Mouse (Mus musculus): Measurements from ENCODE around the gene Nbeal2. TPM values are rescaled to one million over a fixed set of nuclear protein-coding genes. Genes with fewer than 3 reads are reported as not detected.
A peak's percentile ranks its signal among the peaks of the same experiment; 100 is the strongest.

Nbeal2 gene
- polyA plus RNA-seq, 1 experiment: 28.1 TPM

DNA sequence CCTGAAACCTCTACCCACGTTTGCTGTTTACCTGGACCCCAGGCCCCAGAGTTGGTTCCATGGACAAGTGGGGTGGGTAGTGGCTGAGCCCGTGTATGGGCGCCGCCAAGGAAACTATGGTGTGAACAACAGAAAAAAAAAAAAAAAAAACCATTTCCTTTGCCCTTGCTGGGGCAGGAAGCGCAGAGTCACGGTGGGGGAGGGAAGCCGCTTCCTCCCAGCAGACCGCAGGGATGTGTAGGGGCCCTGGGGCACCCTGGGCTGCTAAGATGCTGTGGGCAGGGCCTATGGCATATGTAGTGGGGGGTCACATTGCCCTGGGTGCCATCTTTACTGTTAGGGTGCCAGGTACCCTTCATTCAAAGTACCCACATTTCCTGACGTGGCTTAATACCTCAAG, 8.7 kb downstream of the Nbeal2 start:
- WGBS: 87% methylated on average over 9 of the region's 9 CpGs
- peaks cover 6% of the 10 kb centered on the region; the same call in 1 of the 2 replicates for H3K4me1 ChIP-seq (ENCODE audit: control insufficient read depth, insufficient read depth, insufficient read length, low read length)
- peaks cover 6% of the 10 kb centered on the region for H3K36me3 ChIP-seq (ENCODE audit: control insufficient read depth, insufficient read depth, low read length)
- no peaks in the 10 kb centered on the region for H3K27me3 ChIP-seq (ENCODE audit: control insufficient read depth, insufficient read depth, low read length)
- H3K4me3 ChIP-seq (ENCODE audit: low read depth, low read length): peak overlapping the region; percentile 32
- H3K27ac ChIP-seq (ENCODE audit: insufficient read depth, low read depth, low read length): peak overlapping the region; percentile 35; the same call in 1 of the 2 replicates
- TF ChIP-seq CTCF (IDR thresholded peaks at IDR 0.05; ENCODE audit: extremely low read depth, insufficient read length, insufficient replicate concordance, low read depth, low read length): no peak
- TF ChIP-seq POLR2A (IDR thresholded peaks at IDR 0.05; ENCODE audit: low read depth, low read length): no peak

DNA sequence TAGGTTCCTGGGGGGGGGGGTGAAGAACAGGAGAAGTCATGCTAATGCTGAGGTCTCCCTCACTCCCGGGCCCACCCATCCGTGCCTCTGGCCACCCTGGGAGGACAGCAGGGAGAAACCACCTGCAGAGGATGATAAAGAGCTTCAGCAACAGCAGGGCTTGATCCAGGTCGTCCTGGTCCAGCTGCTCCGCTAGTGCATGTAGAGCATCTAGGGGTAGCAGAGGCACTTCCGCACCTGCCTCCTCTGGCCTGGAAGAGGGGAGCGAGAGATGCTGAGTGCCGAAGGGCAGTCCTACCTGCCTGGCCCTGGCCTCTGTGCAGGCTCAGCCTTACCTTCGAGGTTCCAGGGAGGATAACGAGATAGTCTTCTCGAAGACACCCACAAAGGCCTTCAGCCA, 9.7 kb downstream of the Nbeal2 start:
- WGBS: 87% methylated on average over 10 of the region's 10 CpGs
- peaks cover 6% of the 10 kb centered on the region; the same call in 1 of the 2 replicates for H3K4me1 ChIP-seq (ENCODE audit: control insufficient read depth, insufficient read depth, insufficient read length, low read length)
- peaks cover 6% of the 10 kb centered on the region for H3K36me3 ChIP-seq (ENCODE audit: control insufficient read depth, insufficient read depth, low read length)

DNA sequence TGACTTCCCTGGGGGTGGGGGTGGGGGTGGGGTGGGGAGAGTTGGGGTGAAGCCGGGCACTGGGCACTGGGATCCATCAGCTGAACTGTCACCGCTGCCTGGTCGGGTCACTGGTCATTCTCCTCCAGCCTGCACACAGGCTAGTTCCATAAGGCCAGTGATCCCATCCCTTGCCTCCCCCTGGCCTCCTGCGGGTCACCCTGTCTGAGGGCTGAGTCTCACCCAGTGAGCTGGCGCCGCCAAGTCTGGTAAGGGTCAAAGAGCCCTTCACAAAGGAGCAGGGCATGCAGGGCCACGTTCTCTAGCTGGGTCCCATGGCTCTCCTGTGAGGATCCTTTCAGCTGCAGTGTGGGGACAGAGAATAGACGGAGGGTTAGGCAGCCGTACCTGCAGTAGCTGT, 10.2 kb downstream of the Nbeal2 start:
- H3K4me3 ChIP-seq (ENCODE audit: low read depth, low read length): no peak overlapping the region
- peaks cover 6% of the 10 kb centered on the region; the same call in 1 of the 2 replicates for H3K4me1 ChIP-seq (ENCODE audit: control insufficient read depth, insufficient read depth, insufficient read length, low read length)
- TF ChIP-seq POLR2A (IDR thresholded peaks at IDR 0.05; ENCODE audit: low read depth, low read length) (no peak), CTCF (IDR thresholded peaks at IDR 0.05; ENCODE audit: extremely low read depth, insufficient read length, insufficient replicate concordance, low read depth, low read length) (no peak)
- no peaks in the 10 kb centered on the region for H3K27me3 ChIP-seq (ENCODE audit: control insufficient read depth, insufficient read depth, low read length)
- H3K36me3 ChIP-seq (ENCODE audit: control insufficient read depth, insufficient read depth, low read length): peaks cover 8% of the 10 kb centered on the region
- H3K27ac ChIP-seq (ENCODE audit: insufficient read depth, low read depth, low read length): no peak overlapping the region
- 80% methylated on average over 9 of the region's 9 CpGs for WGBS

More for the DNA sequence above, 9.7 kb downstream of the Nbeal2 start:
- TF ChIP-seq CTCF (IDR thresholded peaks at IDR 0.05; ENCODE audit: extremely low read depth, insufficient read length, insufficient replicate concordance, low read depth, low read length) (no peak), POLR2A (IDR thresholded peaks at IDR 0.05; ENCODE audit: low read depth, low read length) (no peak)
- Histone ChIP-seq H3K4me3 (ENCODE audit: low read depth, low read length) (no peak overlapping the region), H3K27ac (ENCODE audit: insufficient read depth, low read depth, low read length) (no peak overlapping the region), H3K27me3 (ENCODE audit: control insufficient read depth, insufficient read depth, low read length) (no peaks in the 10 kb centered on the region)

DNA sequence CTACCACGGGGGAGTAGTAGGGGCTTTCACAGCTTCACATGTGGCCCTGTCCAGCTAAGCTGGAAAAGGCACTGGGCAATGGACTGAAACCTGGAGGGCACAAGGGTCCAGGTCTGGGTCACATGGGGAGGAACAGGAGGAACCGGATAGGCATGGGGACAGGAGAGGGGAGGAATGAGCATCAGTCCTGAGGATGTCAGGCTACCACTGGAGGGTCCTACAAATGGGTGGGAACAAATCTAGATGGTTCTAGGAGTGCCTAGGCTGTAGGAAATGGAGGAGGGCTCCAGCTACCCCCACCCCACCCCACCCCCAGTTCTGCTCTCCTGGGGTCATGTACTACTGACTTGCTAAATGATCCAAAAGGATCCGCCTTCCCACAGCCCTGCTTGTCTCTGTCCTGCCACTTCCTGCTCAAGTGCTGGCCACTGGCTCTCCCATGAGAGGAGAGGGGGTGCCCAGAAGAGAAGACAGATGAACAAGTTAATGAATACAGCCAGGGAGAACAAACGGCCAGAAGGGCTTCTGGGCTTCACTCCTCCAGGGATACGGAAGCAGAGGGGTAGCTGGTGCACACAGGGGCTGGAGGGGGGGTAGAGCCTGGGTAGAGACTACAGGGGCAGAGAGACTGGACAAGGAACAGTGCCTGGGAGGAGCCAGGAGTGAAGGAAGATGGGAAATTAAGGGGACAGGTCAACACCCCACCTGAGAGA, 11.0 kb downstream of the Nbeal2 start:
- Histone ChIP-seq H3K27me3 (ENCODE audit: control insufficient read depth, insufficient read depth, low read length) (no peaks in the 10 kb centered on the region), H3K4me3 (ENCODE audit: low read depth, low read length) (no peak overlapping the region), H3K36me3 (ENCODE audit: control insufficient read depth, insufficient read depth, low read length) (peaks cover 15% of the 10 kb centered on the region), H3K27ac (ENCODE audit: insufficient read depth, low read depth, low read length) (no peak overlapping the region), H3K4me1 (ENCODE audit: control insufficient read depth, insufficient read depth, insufficient read length, low read length) (peaks cover 6% of the 10 kb centered on the region; the same call in 1 of the 2 replicates)
- WGBS: 71% methylated on average over 5 of the region's 5 CpGs
- no peak for TF ChIP-seq CTCF (IDR thresholded peaks at IDR 0.05; ENCODE audit: extremely low read depth, insufficient read length, insufficient replicate concordance, low read depth, low read length)
- TF ChIP-seq POLR2A (IDR thresholded peaks at IDR 0.05; ENCODE audit: low read depth, low read length): no peak

DNA sequence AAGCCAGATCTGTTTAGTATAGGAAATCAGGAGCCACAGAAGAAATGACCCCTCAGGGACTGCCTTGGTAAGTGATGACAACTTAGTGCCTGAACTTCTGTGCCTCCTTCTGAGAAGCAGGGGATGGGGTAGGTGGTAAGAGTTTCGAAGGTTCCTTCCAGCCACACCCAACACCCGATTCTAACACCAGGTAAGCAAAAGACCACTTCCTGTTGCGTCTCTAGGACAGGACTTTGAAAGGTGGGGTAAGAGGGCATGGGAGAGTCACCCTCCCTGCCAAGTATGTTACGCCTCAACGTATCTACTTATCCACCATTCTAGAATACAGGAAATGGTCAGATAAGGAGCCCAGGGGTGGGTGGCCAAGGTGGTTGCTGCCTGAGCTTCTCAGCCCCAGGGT, 13.0 kb downstream of the Nbeal2 start:
- TF ChIP-seq CTCF (IDR thresholded peaks at IDR 0.05; ENCODE audit: extremely low read depth, insufficient read length, insufficient replicate concordance, low read depth, low read length) (no peak), POLR2A (IDR thresholded peaks at IDR 0.05; ENCODE audit: low read depth, low read length) (no peak)
- 59% methylated on average over 5 of the region's 5 CpGs for whole genome bisulfite sequencing
- H3K27ac ChIP-seq (ENCODE audit: insufficient read depth, low read depth, low read length): no peak overlapping the region
- H3K27me3 ChIP-seq (ENCODE audit: control insufficient read depth, insufficient read depth, low read length): no peaks in the 10 kb centered on the region
- H3K4me3 ChIP-seq (ENCODE audit: low read depth, low read length): no peak overlapping the region
- peaks cover 6% of the 10 kb centered on the region; the same call in 1 of the 2 replicates for H3K4me1 ChIP-seq (ENCODE audit: control insufficient read depth, insufficient read depth, insufficient read length, low read length)
- peaks cover 24% of the 10 kb centered on the region for H3K36me3 ChIP-seq (ENCODE audit: control insufficient read depth, insufficient read depth, low read length)

DNA sequence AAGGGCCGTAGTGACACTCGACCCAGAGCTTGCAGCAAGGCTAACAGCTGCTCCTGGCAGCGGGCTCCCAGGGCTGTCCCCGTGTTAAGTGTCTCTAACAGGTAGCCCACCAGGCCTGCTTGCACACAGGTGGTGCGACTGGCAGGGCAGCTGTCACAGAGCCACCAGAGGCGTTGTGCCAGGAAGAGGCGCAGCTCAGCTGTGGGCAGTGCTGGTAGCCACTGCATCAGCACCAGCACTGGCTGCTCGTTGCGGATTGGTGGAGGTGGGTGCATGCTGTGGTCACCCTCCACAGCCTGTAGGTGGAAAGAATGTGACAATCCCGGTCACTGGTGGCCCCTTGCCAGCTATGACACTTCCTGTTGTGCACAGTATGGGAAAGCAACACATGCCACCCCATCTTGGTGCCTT, 15.3 kb downstream of the Nbeal2 start:
- no peak overlapping the region for H3K27ac ChIP-seq (ENCODE audit: insufficient read depth, low read depth, low read length)
- H3K4me3 ChIP-seq (ENCODE audit: low read depth, low read length): no peak overlapping the region
- H3K4me1 ChIP-seq (ENCODE audit: control insufficient read depth, insufficient read depth, insufficient read length, low read length): no peaks in the 10 kb centered on the region
- whole genome bisulfite sequencing: 89% methylated on average over 10 of the region's 10 CpGs
- TF ChIP-seq CTCF (IDR thresholded peaks at IDR 0.05; ENCODE audit: extremely low read depth, insufficient read length, insufficient replicate concordance, low read depth, low read length) (no peak), POLR2A (IDR thresholded peaks at IDR 0.05; ENCODE audit: low read depth, low read length) (no peak)
- H3K27me3 ChIP-seq (ENCODE audit: control insufficient read depth, insufficient read depth, low read length): no peaks in the 10 kb centered on the region
- H3K36me3 ChIP-seq (ENCODE audit: control insufficient read depth, insufficient read depth, low read length): peaks cover 36% of the 10 kb centered on the region

DNA sequence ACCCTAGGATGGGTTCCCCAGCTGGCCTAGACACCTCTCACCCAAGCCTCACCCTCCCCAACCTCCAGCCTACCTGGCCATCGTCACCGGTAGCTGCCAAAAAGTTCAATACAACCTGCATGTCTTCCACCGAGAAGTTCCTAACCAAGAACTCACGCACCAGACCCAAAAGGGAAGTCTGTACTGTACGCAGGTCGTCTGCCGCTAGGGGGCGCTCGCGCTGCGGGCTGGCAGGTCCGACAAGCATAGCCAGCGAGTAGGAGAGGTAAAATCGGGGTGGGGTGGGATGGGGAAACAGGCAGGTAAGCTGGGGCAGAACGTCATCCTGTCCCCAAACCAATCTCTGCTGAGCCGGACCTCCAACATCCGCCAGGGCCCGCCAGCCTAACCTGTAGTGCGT, 18.7 kb downstream of the Nbeal2 start:
- TF ChIP-seq CTCF (IDR thresholded peaks at IDR 0.05; ENCODE audit: extremely low read depth, insufficient read length, insufficient replicate concordance, low read depth, low read length) (peak; percentile 93), POLR2A (IDR thresholded peaks at IDR 0.05; ENCODE audit: low read depth, low read length) (no peak)
- H3K4me1 ChIP-seq (ENCODE audit: control insufficient read depth, insufficient read depth, insufficient read length, low read length): no peaks in the 10 kb centered on the region
- no peaks in the 10 kb centered on the region for H3K27me3 ChIP-seq (ENCODE audit: control insufficient read depth, insufficient read depth, low read length)
- H3K27ac ChIP-seq (ENCODE audit: insufficient read depth, low read depth, low read length): no peak overlapping the region
- 17% methylated on average over 19 of the region's 19 CpGs for WGBS
- no peak overlapping the region for H3K4me3 ChIP-seq (ENCODE audit: low read depth, low read length)
- H3K36me3 ChIP-seq (ENCODE audit: control insufficient read depth, insufficient read depth, low read length): peaks cover 50% of the 10 kb centered on the region

All from small intestine, adult 2 months (tissue).